Mouse (Mus musculus) adrenal gland, postnatal 14 days (tissue): ENCODE data around the gene Hcar2. TPM values are rescaled to one million over a fixed set of nuclear protein-coding genes. Genes with fewer than 3 reads are reported as not detected.
A peak's percentile ranks its signal among the peaks of the same experiment; 100 is the strongest.

ENCODE experiments used
- DNase-seq: peaks from one replicate; pipeline ENCODE4 v3.0.0; 2021; ENCODE audit warnings: mixed read lengths
- total RNA-seq: library from RNA; stranded (reverse); gene quantifications from 2 replicates; pipeline ENCODE4 v1.2.3, GENCODE M21; 2021

Gene Hcar2
- total RNA-seq, 1 experiment from 2014 or later = 0.78 TPM

GRCm38 (mm10) chr5:123862374-123863350, 2.6 kb downstream of the Hcar2 start:
- DNase-seq = peak; percentile 19

- no peak for DNase-seq
Measured at GRCm38 (mm10) chr5:123858798-123859197, 6.5 kb downstream of the Hcar2 start.

GRCm38 (mm10) chr5:123854511-123854910, 10.8 kb downstream of the Hcar2 start:
- no peak for DNase-seq

- DNase-seq = no peak
Measured at GRCm38 (mm10) chr5:123853877-123854504, 11.3 kb downstream of the Hcar2 start.

GRCm38 (mm10) chr5:123851398-123851797, 13.9 kb downstream of the Hcar2 start:
- no peak for DNase-seq

- DNase-seq = no peak
Measured at GRCm38 (mm10) chr5:123844316-123844715, 21.0 kb downstream of the Hcar2 start.

GRCm38 (mm10) chr5:123843816-123844215, 21.5 kb downstream of the Hcar2 start:
- peak; percentile 24 for DNase-seq

GRCm38 (mm10) chr5:123842935-123843282, 22.4 kb downstream of the Hcar2 start:
- no peak for DNase-seq

- DNase-seq = no peak
Measured at GRCm38 (mm10) chr5:123842221-123842934, 22.9 kb downstream of the Hcar2 start.

GRCm38 (mm10) chr5:123837371-123837770, 27.9 kb downstream of the Hcar2 start:
- DNase-seq = no peak

- peak; percentile 45 for DNase-seq
Measured at GRCm38 (mm10) chr5:123834836-123835235, 30.5 kb downstream of the Hcar2 start.

GRCm38 (mm10) chr5:123832309-123832708, 33.0 kb downstream of the Hcar2 start:
- no peak for DNase-seq

GRCm38 (mm10) chr5:123827659-123828091, 37.6 kb downstream of the Hcar2 start:
- DNase-seq = peak; percentile 58

GRCm38 (mm10) chr5:123822706-123823105, 42.6 kb downstream of the Hcar2 start:
- DNase-seq = no peak

GRCm38 (mm10) chr5:123821264-123821571, 44.1 kb downstream of the Hcar2 start:
- DNase-seq = no peak

GRCm38 (mm10) chr5:123820501-123821263, 44.6 kb downstream of the Hcar2 start:
- no peak for DNase-seq

GRCm38 (mm10) chr5:123818941-123819577, 46.2 kb downstream of the Hcar2 start:
- DNase-seq = no peak

GRCm38 (mm10) chr5:123816891-123817290, 48.4 kb downstream of the Hcar2 start:
- no peak for DNase-seq
